Mouse (Mus musculus) C3H10T1/2 (cell line): Measurements from ENCODE around the gene Cpne4. TPM values are rescaled to one million over a fixed set of nuclear protein-coding genes. Genes with fewer than 3 reads are reported as not detected.

Experiments used
- polyA plus RNA-seq, 2 experiments: library from polyadenylated mRNA; unstranded; fragments of >200 nt; fragmentation: generic; extraction: Trizol; gene quantifications; one replicate each; pipeline ENCODE4 v1.2.1; 2012; ENCODE audit warnings: missing spikeins in 2 of 2

Gene Cpne4
- not detected for polyA plus RNA-seq

GRCm38 (mm10) chr9:104546986-104547385, at the start of gene Cpne4:
Cpne4 (plus strand) TSS chr9:104547286.

GRCm38 (mm10) chr9:105053147-105053557, 506.1 kb downstream of the Cpne4 start, which contains the start of gene Mrpl3:
Mrpl3 (plus strand) TSS chr9:105053239.

Other genes with a start within 250 kb of the Cpne4 start
- gene Acpp, start 209.5 kb upstream of the Cpne4 start, polyA plus RNA-seq, result under 1 TPM; 0.02 to 0.30 TPM